Mouse (Mus musculus) stomach, embryonic 15.5 days (tissue): ENCODE data around the gene Tctex1d2. TPM values are rescaled to one million over a fixed set of nuclear protein-coding genes. Genes with fewer than 3 reads are reported as not detected.
A peak's percentile ranks its signal among the peaks of the same experiment; 100 is the strongest.

Experiments used
- ATAC-seq: fragments of 200-750 bp; cut with Nextera tagmentation; 2 replicates; pipeline ENCODE4 v1.8.0; 2017; ENCODE audit warnings: low read depth, moderate number of reproducible peaks, moderate TSS enrichment; ENCODE audit not compliant: insufficient read depth, low FRiP score
- H3K27ac ChIP-seq: fragments of 300-500 bp; sonication (generic); 2 replicates; pipeline ENCODE4 v1.5.1; 2015; ENCODE audit warnings: mild to moderate bottlenecking, inconsistent platforms
- H3K27me3 ChIP-seq: fragments of 300-500 bp; sonication (generic); replicated peaks from 2 replicates; pipeline ENCODE4 v1.6.1; 2015; ENCODE audit warnings: inconsistent platforms
- H3K36me3 ChIP-seq: fragments of 300-500 bp; sonication (generic); 2 replicates; pipeline ENCODE4 v1.6.1; 2015; ENCODE audit warnings: inconsistent platforms
- H3K4me1 ChIP-seq: fragments of 300-500 bp; sonication (generic); 2 replicates; pipeline ENCODE4 v1.6.1; 2015; ENCODE audit warnings: inconsistent platforms
- H3K4me2 ChIP-seq: fragments of 300-500 bp; sonication (generic); 2 replicates; pipeline ENCODE4 v1.6.1; 2015; ENCODE audit warnings: mild to moderate bottlenecking, inconsistent platforms
- H3K4me3 ChIP-seq: fragments of 300-500 bp; sonication (generic); replicated peaks from 2 replicates; pipeline ENCODE4 v1.5.1; 2015; ENCODE audit warnings: inconsistent platforms
- H3K9ac ChIP-seq: fragments of 300-500 bp; sonication (generic); 2 replicates; pipeline ENCODE4 v1.6.1; 2015; ENCODE audit warnings: inconsistent platforms
- H3K9me3 ChIP-seq: fragments of 300-500 bp; sonication (generic); 2 replicates; pipeline ENCODE4 v1.6.1; 2016; ENCODE audit warnings: inconsistent platforms
- WGBS: fragments of 180-500 bp; shearing (Covaris S2); methylation state at CpG from one replicate; pipeline ENCODE4 v1.1.7; 2015; 5-methylcytosine and 5-hydroxymethylcytosine counted together
- polyA plus RNA-seq: library from polyadenylated mRNA; unstranded; fragments of >200 nt; fragmentation: Nextera tagmentation; extraction: Ambion mirVana; gene quantifications from 2 replicates; pipeline ENCODE4 v1.2.1, GENCODE M21; 2015

The Tctex1d2 gene
- polyA plus RNA-seq, 1 experiment from 2014 or later: 27.5 TPM

GRCm38 (mm10) chr16:32456761-32457160 is 37.3 kb downstream of the Tctex1d2 start:
- Histone ChIP-seq H3K9me3 (no peaks in the 10 kb centered on the region), H3K27ac (no peak overlapping the region), H3K4me3 (no peak overlapping the region), H3K9ac (no peak overlapping the region), H3K36me3 (no peaks in the 10 kb centered on the region), H3K27me3 (no peaks in the 10 kb centered on the region), H3K4me1 (no peaks in the 10 kb centered on the region), H3K4me2 (no peak overlapping the region)
- WGBS: 87% methylated on average over 1 of the region's 1 CpGs
- no peak for ATAC-seq

GRCm38 (mm10) chr16:32457589-32458386 is 38.3 kb downstream of the Tctex1d2 start:
- no peak overlapping the region for H3K27ac ChIP-seq
- ATAC-seq: no peak

GRCm38 (mm10) chr16:32460518-32460917 is 41.0 kb downstream of the Tctex1d2 start:
- no peaks in the 10 kb centered on the region for H3K27me3 ChIP-seq
- no peaks in the 10 kb centered on the region for H3K9me3 ChIP-seq
- peaks cover 11% of the 10 kb centered on the region; the same call in 1 of the 2 replicates for H3K36me3 ChIP-seq
- ATAC-seq: no peak
- no peaks in the 10 kb centered on the region for H3K4me1 ChIP-seq
- 61% methylated on average over 4 of the region's 4 CpGs for WGBS
- H3K27ac ChIP-seq: no peak overlapping the region
- H3K4me2 ChIP-seq: no peak overlapping the region
- no peak overlapping the region for H3K9ac ChIP-seq
- no peak overlapping the region for H3K4me3 ChIP-seq

More at GRCm38 (mm10) chr16:32457589-32458386, 38.3 kb downstream of the Tctex1d2 start:
- no peak overlapping the region for H3K4me2 ChIP-seq
- peaks cover 2% of the 10 kb centered on the region; the same call in 1 of the 2 replicates for H3K36me3 ChIP-seq
- H3K27me3 ChIP-seq: no peaks in the 10 kb centered on the region
- H3K9ac ChIP-seq: no peak overlapping the region
- H3K4me1 ChIP-seq: no peaks in the 10 kb centered on the region
- no peak overlapping the region for H3K4me3 ChIP-seq
- 63% methylated on average over 10 of the region's 10 CpGs for WGBS
- no peaks in the 10 kb centered on the region for H3K9me3 ChIP-seq

- ATAC-seq: no peak
- 77% methylated on average over 5 of the region's 5 CpGs for WGBS
- no peak overlapping the region for H3K27ac ChIP-seq
Observed at GRCm38 (mm10) chr16:32461713-32462112, 42.2 kb downstream of the Tctex1d2 start.

GRCm38 (mm10) chr16:32462950-32463349 is 43.4 kb downstream of the Tctex1d2 start:
- Histone ChIP-seq H3K27me3 (no peaks in the 10 kb centered on the region), H3K9me3 (no peaks in the 10 kb centered on the region), H3K27ac (peak overlapping the region; percentile 57; the same call in 1 of the 2 replicates), H3K4me2 (no peak overlapping the region), H3K36me3 (peaks cover 18% of the 10 kb centered on the region; the same call in 1 of the 2 replicates), H3K4me1 (no peaks in the 10 kb centered on the region), H3K4me3 (no peak overlapping the region), H3K9ac (no peak overlapping the region)
- ATAC-seq: no peak
- WGBS: 90% methylated on average over 16 of the region's 16 CpGs

More at GRCm38 (mm10) chr16:32461713-32462112, 42.2 kb downstream of the Tctex1d2 start:
- Histone ChIP-seq H3K4me3 (no peak overlapping the region), H3K4me1 (no peaks in the 10 kb centered on the region), H3K36me3 (peaks cover 11% of the 10 kb centered on the region; the same call in 1 of the 2 replicates), H3K27me3 (no peaks in the 10 kb centered on the region), H3K9me3 (no peaks in the 10 kb centered on the region), H3K9ac (no peak overlapping the region), H3K4me2 (no peak overlapping the region)

- Histone ChIP-seq H3K9me3 (no peaks in the 10 kb centered on the region), H3K27ac (peak overlapping the region; percentile 57; the same call in 1 of the 2 replicates), H3K4me3 (no peak overlapping the region), H3K9ac (no peak overlapping the region), H3K36me3 (peaks cover 18% of the 10 kb centered on the region; the same call in 1 of the 2 replicates), H3K4me2 (no peak overlapping the region), H3K27me3 (no peaks in the 10 kb centered on the region), H3K4me1 (no peaks in the 10 kb centered on the region)
- 73% methylated on average over 2 of the region's 2 CpGs for WGBS
- peak; percentile 60; the same call in 1 of the 2 replicates for ATAC-seq
Observed at GRCm38 (mm10) chr16:32463426-32463825, 43.9 kb downstream of the Tctex1d2 start.

GRCm38 (mm10) chr16:32464908-32465307 is 45.4 kb downstream of the Tctex1d2 start:
- Histone ChIP-seq H3K27ac (no peak overlapping the region), H3K27me3 (no peaks in the 10 kb centered on the region), H3K9ac (no peak overlapping the region), H3K4me3 (no peak overlapping the region), H3K4me2 (no peak overlapping the region), H3K36me3 (peaks cover 20% of the 10 kb centered on the region; the same call in 1 of the 2 replicates), H3K4me1 (no peaks in the 10 kb centered on the region), H3K9me3 (no peaks in the 10 kb centered on the region)
- WGBS: 0% methylated on average over 1 of the region's 1 CpGs
- ATAC-seq: no peak

GRCm38 (mm10) chr16:32468488-32468887 is 49.0 kb downstream of the Tctex1d2 start:
- H3K27ac ChIP-seq: no peak overlapping the region
- ATAC-seq: no peak
- H3K9me3 ChIP-seq: no peaks in the 10 kb centered on the region

GRCm38 (mm10) chr16:32469404-32470105 is 50.1 kb downstream of the Tctex1d2 start:
- ATAC-seq: no peak
- H3K27ac ChIP-seq: no peak overlapping the region
- no peak overlapping the region for H3K4me3 ChIP-seq
- H3K9me3 ChIP-seq: no peaks in the 10 kb centered on the region
- H3K9ac ChIP-seq: no peak overlapping the region
- peaks cover 25% of the 10 kb centered on the region for H3K36me3 ChIP-seq
- WGBS: 67% methylated on average over 5 of the region's 5 CpGs
- no peaks in the 10 kb centered on the region for H3K4me1 ChIP-seq
- H3K27me3 ChIP-seq: no peaks in the 10 kb centered on the region
- no peak overlapping the region for H3K4me2 ChIP-seq

More at GRCm38 (mm10) chr16:32468488-32468887, 49.0 kb downstream of the Tctex1d2 start:
- no peaks in the 10 kb centered on the region for H3K4me1 ChIP-seq
- H3K36me3 ChIP-seq: peaks cover 30% of the 10 kb centered on the region
- no peak overlapping the region for H3K4me3 ChIP-seq
- H3K9ac ChIP-seq: no peak overlapping the region
- H3K4me2 ChIP-seq: no peak overlapping the region
- WGBS: 78% methylated on average over 3 of the region's 3 CpGs
- no peaks in the 10 kb centered on the region for H3K27me3 ChIP-seq

GRCm38 (mm10) chr16:32472276-32473015 is 52.9 kb downstream of the Tctex1d2 start:
- Histone ChIP-seq H3K4me2 (no peak overlapping the region), H3K36me3 (peaks cover 19% of the 10 kb centered on the region), H3K4me1 (no peaks in the 10 kb centered on the region), H3K9ac (no peak overlapping the region), H3K4me3 (no peak overlapping the region), H3K9me3 (no peaks in the 10 kb centered on the region), H3K27ac (no peak overlapping the region), H3K27me3 (no peaks in the 10 kb centered on the region)
- no peak for ATAC-seq
- 69% methylated on average over 7 of the region's 7 CpGs for WGBS

GRCm38 (mm10) chr16:32477315-32477714 is 57.8 kb downstream of the Tctex1d2 start:
- no peaks in the 10 kb centered on the region for H3K4me1 ChIP-seq
- no peaks in the 10 kb centered on the region for H3K27me3 ChIP-seq
- ATAC-seq: no peak
- H3K9ac ChIP-seq: no peak overlapping the region
- no peak overlapping the region for H3K27ac ChIP-seq
- no peak overlapping the region for H3K4me2 ChIP-seq
- H3K9me3 ChIP-seq: no peaks in the 10 kb centered on the region
- peaks cover under 1% of the 10 kb centered on the region; the same call in 1 of the 2 replicates for H3K36me3 ChIP-seq
- no peak overlapping the region for H3K4me3 ChIP-seq
- 82% methylated on average over 6 of the region's 6 CpGs for WGBS
